Mouse (Mus musculus) embryonic fibroblast, embryonic 13.5 days (primary cell): ENCODE measurements at regions not wholly inside any gene's neighbourhood (a gene's known extent, or its start where the extent isn't known, plus 50 kb on each side); places are given as distances from the start of the nearest gene placed in this dataset.
A peak's percentile ranks its signal among the peaks of the same experiment; 100 is the strongest.
"Not testable (repeated sequence)": the region's sequence is repeated elsewhere in the genome, so short reads cannot be mapped to it uniquely, and the experiment has no call there.

Experiments
- H3K27ac ChIP-seq: 2 replicates; pipeline ENCODE4 v1.5.1; 2012; ENCODE audit warnings: low read length, control low read depth, inconsistent platforms; ENCODE audit not compliant: insufficient read depth
- H3K4me1 ChIP-seq: 2 replicates; pipeline ENCODE4 v1.6.1; 2011; ENCODE audit warnings: low read length; ENCODE audit not compliant: control insufficient read depth, insufficient read depth
- H3K4me3 ChIP-seq: 2 replicates; pipeline ENCODE4 v1.5.1; 2011; ENCODE audit warnings: mild to moderate bottlenecking, control low read depth, low read length; ENCODE audit not compliant: insufficient read depth
- CTCF ChIP-seq: IDR thresholded peaks from 2 replicates; pipeline ENCODE4 v1.5.1; 2011; ENCODE audit warnings: mild to moderate bottlenecking, control low read depth, low read length, moderate library complexity, borderline replicate concordance; ENCODE audit not compliant: insufficient read depth
- POLR2A ChIP-seq: IDR thresholded peaks from 2 replicates; pipeline ENCODE4 v1.6.1; 2011; ENCODE audit warnings: low read depth, mild to moderate bottlenecking, control low read depth, low read length, moderate library complexity

- H3K4me3 ChIP-seq: peak overlapping the region; percentile 2
- no peak for TF ChIP-seq POLR2A
- TF ChIP-seq CTCF: no peak
- no peak overlapping the region for H3K27ac ChIP-seq
- H3K4me1 ChIP-seq: peaks cover 6% of the 10 kb centered on the region
Measured at GRCm38 (mm10) chr6:140856468-140857117, 127.5 kb downstream of the Gm11077 start.

- Histone ChIP-seq H3K27ac (no peak overlapping the region), H3K4me1 (peaks cover 6% of the 10 kb centered on the region), H3K4me3 (peak overlapping the region; percentile 2)
- TF ChIP-seq POLR2A (no peak), CTCF (no peak)
Measured at GRCm38 (mm10) chr6:140857118-140857746, 128.1 kb downstream of the Gm11077 start.

DNA sequence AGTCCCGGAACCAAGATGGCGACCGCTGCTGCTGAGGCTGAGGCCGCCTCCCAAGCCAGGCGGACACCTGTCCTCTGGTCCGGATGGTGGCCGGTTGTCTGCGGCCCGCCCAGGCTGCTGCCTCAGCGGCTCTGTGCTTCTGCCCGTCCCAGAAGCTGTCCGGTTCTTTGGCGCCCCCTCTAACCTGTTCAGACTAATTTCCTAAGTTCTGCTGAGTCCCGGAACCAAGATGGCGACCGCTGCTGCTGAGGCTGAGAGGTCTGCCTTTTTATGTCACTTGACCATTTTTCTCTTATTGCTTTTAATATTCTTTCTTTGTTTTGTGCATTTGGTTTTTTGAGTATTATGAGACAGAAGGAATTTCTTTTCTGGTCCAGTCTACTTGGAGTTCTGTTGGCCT, 140.4 kb downstream of the Gm11077 start:
- not testable (repeated sequence) for H3K4me1 ChIP-seq, H3K27ac ChIP-seq, H3K4me3 ChIP-seq

- H3K27ac ChIP-seq: peak overlapping the region; percentile 1; the same call in 1 of the 2 replicates
- TF ChIP-seq CTCF (no peak), POLR2A (no peak)
- no peak overlapping the region for H3K4me3 ChIP-seq
- H3K4me1 ChIP-seq: no peaks in the 10 kb centered on the region
Measured at GRCm38 (mm10) chr6:140874831-140875230, 145.7 kb downstream of the Gm11077 start.

- Histone ChIP-seq H3K4me1 (peaks cover 14% of the 10 kb centered on the region), H3K4me3 (no peak overlapping the region), H3K27ac (peak overlapping the region; percentile 83)
- no peak for TF ChIP-seq POLR2A
Measured at GRCm38 (mm10) chr6:140883651-140884050, 154.6 kb downstream of the Gm11077 start.

GRCm38 (mm10) chr6:140888610-140889009, 159.5 kb downstream of the Gm11077 start:
- Histone ChIP-seq H3K27ac (no peak overlapping the region), H3K4me1 (peaks cover 14% of the 10 kb centered on the region), H3K4me3 (no peak overlapping the region)
- TF ChIP-seq CTCF (no peak), POLR2A (no peak)

DNA sequence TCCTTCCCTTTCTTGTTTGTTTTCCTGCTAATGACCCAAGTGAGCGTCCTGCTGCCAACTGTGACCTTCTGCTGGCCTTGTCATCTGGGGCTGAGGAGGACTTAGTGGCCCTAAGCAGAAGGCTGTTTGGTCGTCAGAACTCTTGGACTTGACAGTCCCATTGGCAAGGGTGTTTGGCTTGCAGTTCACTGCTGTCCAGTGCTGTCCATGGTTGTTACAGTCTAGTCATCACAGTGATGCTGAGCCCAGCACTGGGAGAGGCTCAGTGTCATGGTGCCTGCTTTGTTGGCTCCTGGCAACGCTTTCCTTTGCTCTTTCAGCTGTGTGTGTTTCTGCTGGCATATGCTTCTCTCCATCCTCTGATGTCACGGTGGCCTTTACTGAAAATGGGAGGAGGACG, 161.0 kb downstream of the Gm11077 start:
- Histone ChIP-seq H3K27ac (no peak overlapping the region), H3K4me1 (peaks cover 8% of the 10 kb centered on the region), H3K4me3 (no peak overlapping the region)
- TF ChIP-seq POLR2A (no peak), CTCF (no peak)

GRCm38 (mm10) chr6:140890591-140890990, 161.5 kb downstream of the Gm11077 start:
- Histone ChIP-seq H3K4me1 (peaks cover 7% of the 10 kb centered on the region; the same call in 1 of the 2 replicates), H3K27ac (no peak overlapping the region), H3K4me3 (no peak overlapping the region)
- TF ChIP-seq POLR2A: no peak
- no peak for TF ChIP-seq CTCF

GRCm38 (mm10) chr6:140894467-140894866, 165.4 kb downstream of the Gm11077 start:
- Histone ChIP-seq H3K27ac (no peak overlapping the region), H3K4me3 (no peak overlapping the region), H3K4me1 (peaks cover 7% of the 10 kb centered on the region; the same call in 1 of the 2 replicates)
- no peak for TF ChIP-seq CTCF
- no peak for TF ChIP-seq POLR2A

GRCm38 (mm10) chr6:140895441-140895840, 166.4 kb downstream of the Gm11077 start:
- H3K27ac ChIP-seq: peak overlapping the region; percentile 53; the same call in 1 of the 2 replicates
- peaks cover 7% of the 10 kb centered on the region; the same call in 1 of the 2 replicates for H3K4me1 ChIP-seq
- H3K4me3 ChIP-seq: no peak overlapping the region
- TF ChIP-seq CTCF (no peak), POLR2A (no peak)
